Mouse (Mus musculus) adrenal gland, postnatal 10 days (tissue): Measurements from ENCODE around the gene Rsad1. TPM values are rescaled to one million over a fixed set of nuclear protein-coding genes. Genes with fewer than 3 reads are reported as not detected.
A peak's percentile ranks its signal among the peaks of the same experiment; 100 is the strongest.

Source experiments
- DNase-seq: peaks from one replicate; pipeline ENCODE4 v3.0.0; 2021; ENCODE audit warnings: mixed read lengths
- total RNA-seq, 2 experiments: library from RNA; stranded (reverse); gene quantifications; 2 replicates each; pipeline ENCODE4 v1.2.3; 2021

Gene Rsad1
- total RNA-seq, 2 experiments from 2014 or later = 8.3 to 10.1 TPM

- peak; percentile 74 for DNase-seq
Measured at GRCm38 (mm10) chr11:94548041-94548784, 842 bp downstream of the Rsad1 start.

- no peak for DNase-seq
Measured at GRCm38 (mm10) chr11:94547271-94547670, 1.8 kb downstream of the Rsad1 start.

- DNase-seq = no peak
Measured at GRCm38 (mm10) chr11:94546381-94546780, 2.7 kb downstream of the Rsad1 start.

- DNase-seq = no peak
Measured at GRCm38 (mm10) chr11:94544422-94544821, 4.6 kb downstream of the Rsad1 start.

- DNase-seq = peak; percentile 97
Measured at GRCm38 (mm10) chr11:94543932-94544331, 5.1 kb downstream of the Rsad1 start.

- no peak for DNase-seq
Measured at GRCm38 (mm10) chr11:94543344-94543743, 5.7 kb downstream of the Rsad1 start.

GRCm38 (mm10) chr11:94542400-94542799, 6.7 kb downstream of the Rsad1 start:
- no peak for DNase-seq

- no peak for DNase-seq
Measured at GRCm38 (mm10) chr11:94539761-94540160, 9.3 kb downstream of the Rsad1 start.

- no peak for DNase-seq
Measured at GRCm38 (mm10) chr11:94538733-94539292, 10.2 kb downstream of the Rsad1 start.

- no peak for DNase-seq
Measured at GRCm38 (mm10) chr11:94533171-94533570, 15.9 kb downstream of the Rsad1 start.

GRCm38 (mm10) chr11:94528879-94529278, 20.2 kb downstream of the Rsad1 start:
- no peak for DNase-seq

GRCm38 (mm10) chr11:94526171-94526879, 22.7 kb downstream of the Rsad1 start:
- DNase-seq = no peak

GRCm38 (mm10) chr11:94521219-94521843, 27.7 kb downstream of the Rsad1 start, which contains the start of gene Mycbpap:
TSS of gene Mycbpap (minus strand) at chr11:94521742.
- DNase-seq = peak; percentile 72

- DNase-seq = no peak
Measured at GRCm38 (mm10) chr11:94513452-94513851, 35.6 kb downstream of the Rsad1 start.

GRCm38 (mm10) chr11:94508976-94509375, 40.1 kb downstream of the Rsad1 start:
- DNase-seq = no peak

- no peak for DNase-seq
Measured at GRCm38 (mm10) chr11:94501482-94501881, 47.6 kb downstream of the Rsad1 start.

- no peak for DNase-seq
Measured at GRCm38 (mm10) chr11:94500362-94500761, 48.7 kb downstream of the Rsad1 start.

GRCm38 (mm10) chr11:94499661-94500152, 49.3 kb downstream of the Rsad1 start, which contains the start of gene Epn3:
TSS of gene Epn3 (minus strand) at chr11:94499974.
- peak; percentile 61 for DNase-seq

GRCm38 (mm10) chr11:94499035-94499434, 50.0 kb downstream of the Rsad1 start:
- DNase-seq = no peak

- DNase-seq = peak; percentile 75
Measured at GRCm38 (mm10) chr11:94498093-94498996, 50.7 kb downstream of the Rsad1 start.

- no peak for DNase-seq
Measured at GRCm38 (mm10) chr11:94495415-94495814, 53.6 kb downstream of the Rsad1 start.
